Mouse (Mus musculus) liver, embryonic 11.5 days (tissue): ENCODE measurements around the gene Asprv1. TPM values are rescaled to one million over a fixed set of nuclear protein-coding genes. Genes with fewer than 3 reads are reported as not detected.

Source experiments
- ATAC-seq: fragments of 200-750 bp; cut with Nextera tagmentation; replicated peaks from 2 replicates; pipeline ENCODE4 v1.8.0; 2017; ENCODE audit warnings: moderate number of reproducible peaks, mild to moderate bottlenecking, moderate TSS enrichment, moderate library complexity; ENCODE audit not compliant: low FRiP score
- DNase-seq: peaks from one replicate; pipeline ENCODE4 v3.0.0-alpha.2; 2017; ENCODE audit warnings: low spot score
- H3K27ac ChIP-seq: fragments of 300-500 bp; sonication (generic); 2 replicates; pipeline ENCODE4 v1.5.1; 2014; ENCODE audit warnings: mild to moderate bottlenecking, low read depth, low read length, control low read depth
- H3K27me3 ChIP-seq: fragments of 300-500 bp; sonication (generic); replicated peaks from 2 replicates; pipeline ENCODE4 v1.6.1; 2014; ENCODE audit warnings: low read length, mixed read lengths; ENCODE audit not compliant: control insufficient read depth, insufficient read depth
- H3K36me3 ChIP-seq: fragments of 300-500 bp; sonication (generic); 2 replicates; pipeline ENCODE4 v1.6.1; 2014; ENCODE audit warnings: mild to moderate bottlenecking, low read length, moderate library complexity, mixed read lengths; ENCODE audit not compliant: control insufficient read depth, insufficient read depth
- H3K4me1 ChIP-seq: fragments of 300-500 bp; sonication (generic); replicated peaks from 2 replicates; pipeline ENCODE4 v1.6.1; 2014; ENCODE audit warnings: low read length, mixed read lengths; ENCODE audit not compliant: control insufficient read depth, insufficient read depth
- H3K4me2 ChIP-seq: fragments of 300-500 bp; sonication (generic); 2 replicates; pipeline ENCODE4 v1.6.1; 2014; ENCODE audit warnings: mild to moderate bottlenecking, control low read depth, moderate library complexity
- H3K4me3 ChIP-seq: fragments of 300-500 bp; sonication (generic); 2 replicates; pipeline ENCODE4 v1.5.1; 2014; ENCODE audit warnings: low read depth, low read length, control low read depth
- H3K9ac ChIP-seq: fragments of 300-500 bp; sonication (generic); 2 replicates; pipeline ENCODE4 v1.6.1; 2014; ENCODE audit warnings: low read depth, low read length, control low read depth
- H3K9me3 ChIP-seq: fragments of 300-500 bp; sonication (generic); 2 replicates; pipeline ENCODE4 v1.6.1; 2016; ENCODE audit warnings: low read length, inconsistent platforms, mixed read lengths; ENCODE audit not compliant: control insufficient read depth
- WGBS: fragments of 180-500 bp; shearing (Covaris S2); extraction: QIAGEN DNeasy Blood & Tissue Kit; methylation state at CpG from one replicate; pipeline ENCODE4 v1.1.7; 2014; 5-methylcytosine and 5-hydroxymethylcytosine counted together
- polyA plus RNA-seq: library from polyadenylated mRNA; unstranded; fragments of >200 nt; fragmentation: Nextera tagmentation; extraction: Ambion mirVana; gene quantifications from 2 replicates; pipeline ENCODE4 v1.2.1, GENCODE M21; 2014

The Asprv1 gene
- polyA plus RNA-seq, 1 experiment from 2014 or later: 0.36 TPM

- Histone ChIP-seq H3K4me2 (no peak overlapping the region), H3K4me1 (no peaks in the 10 kb centered on the region; the same call in 1 of the 2 replicates), H3K27ac (no peak overlapping the region), H3K4me3 (no peak overlapping the region), H3K9ac (no peak overlapping the region), H3K9me3 (no peaks in the 10 kb centered on the region), H3K36me3 (no peaks in the 10 kb centered on the region), H3K27me3 (no peaks in the 10 kb centered on the region)
- WGBS: 64% methylated on average over 7 of the region's 7 CpGs
- DNase-seq (no peak), ATAC-seq (no peak)
Observed at GRCm38 (mm10) chr6:86605260-86605659, 22.7 kb upstream of the Asprv1 start.

GRCm38 (mm10) chr6:86606289-86606688, 21.7 kb upstream of the Asprv1 start:
- Histone ChIP-seq H3K27ac (no peak overlapping the region), H3K4me1 (no peaks in the 10 kb centered on the region; the same call in 1 of the 2 replicates)
- ATAC-seq: no peak

GRCm38 (mm10) chr6:86607471-86607870, 20.5 kb upstream of the Asprv1 start:
- WGBS: 67% methylated on average over 6 of the region's 6 CpGs

More at GRCm38 (mm10) chr6:86606289-86606688, 21.7 kb upstream of the Asprv1 start:
- H3K9me3 ChIP-seq: no peaks in the 10 kb centered on the region
- H3K36me3 ChIP-seq: no peaks in the 10 kb centered on the region
- DNase-seq: no peak
- H3K27me3 ChIP-seq: no peaks in the 10 kb centered on the region
- H3K9ac ChIP-seq: no peak overlapping the region
- H3K4me3 ChIP-seq: no peak overlapping the region
- WGBS: 73% methylated on average over 4 of the region's 4 CpGs
- H3K4me2 ChIP-seq: no peak overlapping the region

GRCm38 (mm10) chr6:86609235-86609634, 18.7 kb upstream of the Asprv1 start:
- Histone ChIP-seq H3K4me3 (no peak overlapping the region), H3K27ac (no peak overlapping the region), H3K9ac (no peak overlapping the region), H3K4me1 (no peaks in the 10 kb centered on the region; the same call in 1 of the 2 replicates), H3K4me2 (no peak overlapping the region), H3K27me3 (no peaks in the 10 kb centered on the region; the same call in 1 of the 2 replicates), H3K9me3 (no peaks in the 10 kb centered on the region), H3K36me3 (no peaks in the 10 kb centered on the region)
- DNase-seq (no peak), ATAC-seq (no peak)
- 77% methylated on average over 6 of the region's 6 CpGs for whole genome bisulfite sequencing

More at GRCm38 (mm10) chr6:86607471-86607870, 20.5 kb upstream of the Asprv1 start:
- DNase-seq: no peak
- Histone ChIP-seq H3K27me3 (no peaks in the 10 kb centered on the region), H3K4me1 (no peaks in the 10 kb centered on the region; the same call in 1 of the 2 replicates), H3K9ac (no peak overlapping the region), H3K4me3 (no peak overlapping the region), H3K27ac (no peak overlapping the region), H3K36me3 (no peaks in the 10 kb centered on the region), H3K9me3 (no peaks in the 10 kb centered on the region), H3K4me2 (no peak overlapping the region)
- no peak for ATAC-seq

DNA sequence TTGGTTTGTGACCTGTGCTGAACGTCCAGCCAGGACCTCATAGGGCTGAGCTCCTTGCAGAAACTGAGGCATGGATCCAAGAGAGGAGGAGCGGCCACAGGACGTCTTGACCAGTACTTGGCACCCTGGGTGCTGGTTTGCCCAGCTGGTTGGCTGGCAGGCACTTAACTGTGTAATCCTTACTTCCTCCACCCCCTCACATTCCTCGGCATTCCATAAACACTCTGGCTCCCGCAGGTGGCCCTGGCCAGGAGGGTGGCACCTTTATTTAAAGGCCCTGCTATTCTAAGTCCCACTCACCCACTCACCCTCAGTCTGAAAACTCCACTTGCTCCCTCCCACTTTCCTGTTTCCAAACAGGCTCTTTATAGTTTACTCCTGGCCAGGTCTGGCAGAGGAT, 17.2 kb upstream of the Asprv1 start:
- Histone ChIP-seq H3K27me3 (no peaks in the 10 kb centered on the region; the same call in 1 of the 2 replicates), H3K4me3 (no peak overlapping the region), H3K27ac (no peak overlapping the region), H3K4me1 (no peaks in the 10 kb centered on the region; the same call in 1 of the 2 replicates), H3K36me3 (no peaks in the 10 kb centered on the region), H3K4me2 (no peak overlapping the region), H3K9ac (no peak overlapping the region), H3K9me3 (no peaks in the 10 kb centered on the region)
- 58% methylated on average over 5 of the region's 5 CpGs for WGBS
- no peak for DNase-seq
- ATAC-seq: no peak

GRCm38 (mm10) chr6:86615301-86615700, 12.7 kb upstream of the Asprv1 start:
- Histone ChIP-seq H3K27me3 (no peaks in the 10 kb centered on the region; the same call in 1 of the 2 replicates), H3K4me1 (no peaks in the 10 kb centered on the region), H3K36me3 (no peaks in the 10 kb centered on the region), H3K9me3 (no peaks in the 10 kb centered on the region), H3K27ac (no peak overlapping the region), H3K4me3 (no peak overlapping the region), H3K4me2 (no peak overlapping the region), H3K9ac (no peak overlapping the region)
- 81% methylated on average over 4 of the region's 4 CpGs for WGBS
- ATAC-seq (no peak), DNase-seq (no peak)

GRCm38 (mm10) chr6:86623201-86623600, 4.8 kb upstream of the Asprv1 start:
- Histone ChIP-seq H3K27ac (no peak overlapping the region), H3K36me3 (no peaks in the 10 kb centered on the region), H3K4me1 (no peaks in the 10 kb centered on the region), H3K9ac (no peak overlapping the region), H3K27me3 (no peaks in the 10 kb centered on the region), H3K9me3 (no peaks in the 10 kb centered on the region), H3K4me2 (no peak overlapping the region), H3K4me3 (no peak overlapping the region)
- 76% methylated on average over 4 of the region's 4 CpGs for WGBS
- DNase-seq: no peak
- ATAC-seq: no peak

DNA sequence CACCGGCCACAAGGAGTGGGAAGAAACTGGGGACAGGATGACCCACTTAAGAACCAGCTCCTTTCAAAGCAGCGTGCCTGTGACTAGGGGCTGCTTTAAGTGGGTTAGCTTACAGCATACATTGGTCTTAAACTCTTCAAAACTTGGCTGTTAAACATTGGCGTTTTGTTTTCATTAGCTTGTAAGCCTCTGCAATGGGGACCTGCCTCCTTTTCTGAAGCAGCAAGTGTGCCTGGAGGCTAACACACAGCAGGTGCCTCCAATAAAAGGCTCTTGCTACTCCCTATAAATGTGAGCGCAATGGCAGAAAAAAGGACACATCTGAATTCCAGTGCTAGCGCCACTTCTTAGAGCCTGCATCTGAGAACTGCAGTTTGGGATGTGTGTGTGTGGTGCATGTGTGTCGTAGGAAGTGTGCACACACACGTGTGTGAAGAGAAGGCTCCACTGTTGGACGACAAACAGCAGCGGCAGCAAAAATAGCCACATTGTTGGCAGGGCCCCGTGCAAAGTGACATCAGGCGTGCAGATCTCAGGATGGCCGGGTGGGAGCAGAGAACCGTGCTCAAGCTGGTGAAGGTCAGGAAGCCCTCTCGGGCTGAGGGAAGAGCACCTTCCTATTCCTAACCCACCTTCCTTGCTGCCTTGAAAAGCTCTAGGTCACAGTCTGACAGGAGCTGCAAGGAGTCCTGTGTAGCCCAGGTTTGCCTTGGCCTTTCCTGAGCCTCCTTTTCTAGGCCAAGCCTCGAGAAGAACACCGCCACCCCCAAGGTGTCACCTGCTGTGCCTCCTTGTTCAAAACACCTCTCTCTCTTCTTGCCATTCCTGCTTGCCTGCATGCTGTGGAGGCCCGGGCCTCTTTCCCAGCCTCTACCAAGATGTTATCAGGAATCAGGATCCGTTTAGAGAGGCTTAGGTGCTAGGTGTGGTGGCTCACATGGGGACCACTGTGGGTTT, 3.6 kb upstream of the Asprv1 start:
- Histone ChIP-seq H3K9ac (no peak overlapping the region), H3K36me3 (no peaks in the 10 kb centered on the region), H3K4me2 (no peak overlapping the region), H3K4me3 (no peak overlapping the region), H3K27me3 (no peaks in the 10 kb centered on the region), H3K9me3 (no peaks in the 10 kb centered on the region), H3K27ac (no peak overlapping the region), H3K4me1 (no peaks in the 10 kb centered on the region)
- DNase-seq: no peak
- WGBS: 71% methylated on average over 18 of the region's 18 CpGs
- ATAC-seq: no peak

- Histone ChIP-seq H3K27ac (no peak overlapping the region), H3K27me3 (no peaks in the 10 kb centered on the region), H3K4me3 (no peak overlapping the region), H3K9ac (no peak overlapping the region), H3K4me1 (no peaks in the 10 kb centered on the region), H3K9me3 (no peaks in the 10 kb centered on the region), H3K36me3 (no peaks in the 10 kb centered on the region), H3K4me2 (no peak overlapping the region)
- 75% methylated on average over 3 of the region's 3 CpGs for WGBS
- ATAC-seq: no peak
- no peak for DNase-seq
Observed at GRCm38 (mm10) chr6:86630141-86630540, 2.2 kb downstream of the Asprv1 start.
